Mouse (Mus musculus): ENCODE data around the gene Man1b1.

GRCm38 (mm10) chr2:25400291-25400690, 68.2 kb downstream of the Man1b1 start:
- TF ChIP-seq EP300 (optimal IDR thresholded peaks at IDR 0.05) (no peak), CTCF (IDR thresholded peaks at IDR 0.05; ENCODE audit: low read depth) (no peak)
